In the genomic region with DNA sequence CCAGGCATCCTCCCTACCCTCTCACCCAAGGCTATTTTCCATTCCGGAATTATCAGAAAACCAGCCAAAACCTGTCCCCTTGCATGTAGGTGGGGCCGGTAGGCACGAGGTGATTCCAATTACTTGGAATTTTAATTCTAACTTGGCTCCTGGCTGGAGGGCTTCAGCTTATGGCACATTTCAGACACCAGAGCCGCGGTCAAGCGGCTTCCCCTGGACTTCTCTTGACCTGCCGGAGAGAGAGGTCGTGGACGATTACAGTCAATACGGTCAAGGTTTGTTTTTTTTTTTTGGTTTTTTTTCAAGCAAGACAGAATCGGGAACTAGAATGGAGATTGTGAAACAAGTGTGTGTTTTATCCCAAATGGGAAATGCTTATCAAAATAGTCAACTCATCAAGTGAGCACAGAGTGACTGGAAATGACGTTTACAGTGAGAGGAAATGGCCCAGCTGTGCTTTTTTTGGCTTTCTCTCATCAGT, we compare ENCODE assay signal across 9 mouse cellular contexts. TPM values are rescaled to one million over a fixed set of nuclear protein-coding genes. Genes with fewer than 3 reads are reported as not detected.
DNase-seq lines count a peak whose midpoint lies in the region; ATAC-seq and TF ChIP-seq lines count a peak whose summit lies in the region.
"Had no signal": no experiment of that assay in that cellular context is flagged by ENCODE, and none has a peak within 500 bp of the region (broad histone marks: within the 10 kb centered on the region; RNA-seq: fewer than 3 reads in every experiment).

No protein-coding gene starts in this region.

- no peaks in the 10 kb centered on the region for H3K4me1 ChIP-seq in forebrain, embryonic 14.5 days (ENCODE audit: control insufficient read depth, insufficient read depth, low read length)
- no peaks in the 10 kb centered on the region for H3K4me1 ChIP-seq in forebrain, postnatal 0 days (ENCODE audit: insufficient read depth)
- no peaks in the 10 kb centered on the region for H3K4me1 ChIP-seq in lung, adult 2 months (ENCODE audit: control insufficient read depth, insufficient read depth, low read length)
- peaks cover 32% of the 10 kb centered on the region for H3K4me1 ChIP-seq in bone marrow macrophage, adult 2 months (ENCODE audit: control insufficient read depth, insufficient read depth, low read length)
- peaks cover 3% of the 10 kb centered on the region for H3K4me1 ChIP-seq in testis, adult 2 months (ENCODE audit: control insufficient read depth, insufficient read depth, low read length)

- TF ChIP-seq CTCF in forebrain, postnatal 0 days (IDR thresholded peaks at IDR 0.05; ENCODE audit: low read depth), result no peak
- TF ChIP-seq CTCF in lung, adult 2 months (IDR thresholded peaks at IDR 0.05; ENCODE audit: insufficient read depth, low read length), result no peak
- TF ChIP-seq CTCF in bone marrow macrophage, adult 2 months (IDR thresholded peaks at IDR 0.05; ENCODE audit: low read depth, low read length), result no peak
- no peak for TF ChIP-seq CTCF in testis, adult 2 months (IDR thresholded peaks at IDR 0.05; ENCODE audit: control insufficient read depth, insufficient read depth, insufficient replicate concordance, low read depth, low read length)

- 89% methylated on average over 12 of the region's 12 CpGs for WGBS in forebrain, embryonic 14.5 days
- 52% methylated on average over 12 of the region's 12 CpGs for WGBS in forebrain, postnatal 0 days
- 58% methylated on average over 12 of the region's 12 CpGs for WGBS in lung, adult 2 months

- TF ChIP-seq POLR2A in lung, adult 2 months (IDR thresholded peaks at IDR 0.05; ENCODE audit: borderline replicate concordance, extremely low read depth, low read depth, low read length), result no peak
- TF ChIP-seq POLR2A in bone marrow macrophage, adult 2 months (IDR thresholded peaks at IDR 0.05; ENCODE audit: borderline replicate concordance, low read depth, low read length), result no peak
- TF ChIP-seq POLR2A in testis, adult 2 months (IDR thresholded peaks at IDR 0.05; ENCODE audit: control insufficient read depth, low read depth, low read length), result no peak

- ATAC-seq in forebrain, embryonic 14.5 days, result no peak
- no peak for ATAC-seq in forebrain, postnatal 0 days
- ATAC-seq in megakaryocyte-erythroid progenitor cell, adult 5-6 weeks (replicated peaks; ENCODE audit: low FRiP score, low TSS enrichment, poor library complexity, severe bottlenecking), result no peak

- H3K9ac ChIP-seq in forebrain, embryonic 14.5 days (ENCODE audit: low read length), result no peak overlapping the region
- H3K9ac ChIP-seq in forebrain, postnatal 0 days, result no peak overlapping the region

- no peak overlapping the region for H3K4me3 ChIP-seq in forebrain, embryonic 14.5 days (ENCODE audit: low read depth, low read length)
- no peak overlapping the region for H3K4me3 ChIP-seq in forebrain, postnatal 0 days (ENCODE audit: low read depth, low read length)
- H3K4me3 ChIP-seq in lung, adult 2 months (replicated peaks; ENCODE audit: extremely low read depth, low read depth, low read length), result no peak overlapping the region
- H3K4me3 ChIP-seq in bone marrow macrophage, adult 2 months (ENCODE audit: insufficient read depth, low read length), result peak overlapping the region; percentile 51
- no peak overlapping the region for H3K4me3 ChIP-seq in testis, adult 2 months (ENCODE audit: control insufficient read depth, low read depth, low read length)
- H3K4me3 ChIP-seq: left cerebral cortex, adult 2 months had no signal

- peaks cover 65% of the 10 kb centered on the region for H3K36me3 ChIP-seq in forebrain, embryonic 14.5 days (ENCODE audit: control insufficient read depth, insufficient read depth, low read length)
- peaks cover 4% of the 10 kb centered on the region; the same call in 1 of the 2 replicates for H3K36me3 ChIP-seq in forebrain, postnatal 0 days (ENCODE audit: insufficient read depth)
- no peaks in the 10 kb centered on the region for H3K36me3 ChIP-seq in testis, adult 2 months (ENCODE audit: control insufficient read depth, insufficient read depth, low read length)

- no peak overlapping the region for H3K27ac ChIP-seq in forebrain, embryonic 14.5 days (ENCODE audit: low read depth, low read length)
- no peak overlapping the region for H3K27ac ChIP-seq in forebrain, postnatal 0 days (ENCODE audit: low read depth, low read length)
- peak overlapping the region; percentile 89 for H3K27ac ChIP-seq in bone marrow macrophage, adult 2 months (ENCODE audit: insufficient read depth, low read depth, low read length)
- peak overlapping the region; percentile 60 for H3K27ac ChIP-seq in testis, adult 2 months (ENCODE audit: control insufficient read depth, insufficient read depth, low read depth, low read length)

- H3K4me2 ChIP-seq in forebrain, embryonic 14.5 days (ENCODE audit: low read length), result no peak overlapping the region
- no peak overlapping the region for H3K4me2 ChIP-seq in forebrain, postnatal 0 days (ENCODE audit: low read depth)

- peak; percentile 5 for DNase-seq in forebrain, embryonic 14.5 days (ENCODE audit: low spot score)
- no peak for DNase-seq in forebrain, postnatal 0 days
- peak; percentile 50 for DNase-seq in lung, adult 2 months
- no peak for DNase-seq in lung, postnatal 14 days
- DNase-seq in heart, postnatal 4 days, result peak; percentile 49

- H3K27me3 ChIP-seq in forebrain, embryonic 14.5 days (replicated peaks; ENCODE audit: control insufficient read depth, insufficient read depth, low read length), result no peaks in the 10 kb centered on the region
- H3K27me3 ChIP-seq in forebrain, postnatal 0 days (ENCODE audit: insufficient read depth, low read length), result peaks cover 12% of the 10 kb centered on the region; the same call in 1 of the 2 replicates
- H3K27me3 ChIP-seq in testis, adult 2 months (ENCODE audit: control insufficient read depth, insufficient read depth, low read length), result no peaks in the 10 kb centered on the region

- H3K9me3 ChIP-seq in forebrain, embryonic 14.5 days (replicated peaks; ENCODE audit: control insufficient read depth, low read length), result peaks cover 13% of the 10 kb centered on the region; the same call in 1 of the 2 replicates
- H3K9me3 ChIP-seq in forebrain, postnatal 0 days (ENCODE audit: low read length), result 0 out of 2 replicates have a peak, but pooled peaks cover 4% of the 10 kb centered on the region

RNA-seq across cellular contexts. Expression of gene Gm21887, which starts 28.6 kb away (rescaled TPM):
- 77.4 and 108 TPM in 2 replicates for polyA plus RNA-seq in forebrain, embryonic 14.5 days (2014; fragmentation: Nextera tagmentation; extraction: Ambion mirVana)
- total RNA-seq in forebrain, postnatal 0 days (2014; rRNA removed), result 12.1 and 39.7 TPM in 2 replicates
- polyA plus RNA-seq in forebrain, postnatal 0 days (2015; fragmentation: Nextera tagmentation; extraction: Ambion mirVana), result 156 and 231 TPM in 2 replicates
- polyA plus RNA-seq in lung, adult 2 months (2012; rRNA removed), result 528 and 535 TPM in 2 replicates
- polyA plus RNA-seq in bone marrow macrophage, adult 2 months (2012; ENCODE audit: insufficient read depth, insufficient read length, missing spikeins), result 94.6 and 113 TPM in 2 replicates
- 100 to 1,000 TPM in 1 of 2 experiments, 10 to 100 TPM in 1; 99.1 to 109 TPM for total RNA-seq in heart, postnatal 4 days (2021)
- polyA plus RNA-seq in testis, adult 2 months (2012; rRNA removed), result 44.3 and 111 TPM in 2 replicates
- 80.7 and 142 TPM in 2 replicates for total RNA-seq in megakaryocyte-erythroid progenitor cell, adult 5-6 weeks (2014; fragmentation: Nextera tagmentation)
- total RNA-seq in megakaryocyte-erythroid progenitor cell, adult 5-6 weeks (2017), result 87.0 and 105 TPM in 2 replicates

Comparison
In these comparisons a context has a peak if more than half of its experiments do, and no peak if none do; other contexts are left out.
1. DNase-seq: peak in forebrain, embryonic 14.5 days (single experiment), lung, adult 2 months (single experiment) and heart, postnatal 4 days (single experiment); none in forebrain, postnatal 0 days (single experiment) and lung, postnatal 14 days (single experiment).
2. H3K27ac ChIP-seq: peak in bone marrow macrophage, adult 2 months (single experiment) and testis, adult 2 months (single experiment); none in forebrain, embryonic 14.5 days (single experiment) and forebrain, postnatal 0 days (single experiment).